Mouse (Mus musculus) liver (tissue): ENCODE measurements around the gene Stx17.

Experiments used
- DNase-seq: peaks from one replicate; pipeline ENCODE4 v3.0.0-alpha.2; 2020; ENCODE audit warnings: mixed read lengths

Gene Stx17

GRCm38 (mm10) chr4:48124773-48125469, at the start of gene Stx17:
Stx17 (plus strand) TSS chr4:48124915.
- DNase-seq = peak; percentile 92

- DNase-seq = peak; percentile 12
These were observed 47.8 kb upstream of the Stx17 start for GRCm38 (mm10) chr4:48076693-48077471.

DNA sequence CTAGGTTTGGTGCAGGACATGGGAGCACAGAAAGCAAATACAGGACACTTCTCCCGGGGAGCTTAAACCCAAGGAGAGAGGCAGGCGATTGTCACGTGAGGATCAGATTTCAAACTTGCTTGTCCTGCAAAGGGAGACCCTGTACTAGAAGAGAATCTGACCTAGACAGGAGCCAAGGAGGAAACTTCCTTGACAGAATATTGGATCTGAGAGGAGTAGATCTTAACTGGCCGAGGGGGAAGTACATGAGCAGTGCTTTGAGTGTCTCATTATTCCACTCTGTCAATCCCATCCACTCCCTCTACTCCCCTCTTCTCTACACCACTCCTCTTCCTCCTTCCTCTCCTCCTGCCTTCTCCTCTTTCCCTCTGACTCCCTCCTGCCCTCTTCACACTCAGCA, 46.5 kb upstream of the Stx17 start:
- DNase-seq = no peak

DNA sequence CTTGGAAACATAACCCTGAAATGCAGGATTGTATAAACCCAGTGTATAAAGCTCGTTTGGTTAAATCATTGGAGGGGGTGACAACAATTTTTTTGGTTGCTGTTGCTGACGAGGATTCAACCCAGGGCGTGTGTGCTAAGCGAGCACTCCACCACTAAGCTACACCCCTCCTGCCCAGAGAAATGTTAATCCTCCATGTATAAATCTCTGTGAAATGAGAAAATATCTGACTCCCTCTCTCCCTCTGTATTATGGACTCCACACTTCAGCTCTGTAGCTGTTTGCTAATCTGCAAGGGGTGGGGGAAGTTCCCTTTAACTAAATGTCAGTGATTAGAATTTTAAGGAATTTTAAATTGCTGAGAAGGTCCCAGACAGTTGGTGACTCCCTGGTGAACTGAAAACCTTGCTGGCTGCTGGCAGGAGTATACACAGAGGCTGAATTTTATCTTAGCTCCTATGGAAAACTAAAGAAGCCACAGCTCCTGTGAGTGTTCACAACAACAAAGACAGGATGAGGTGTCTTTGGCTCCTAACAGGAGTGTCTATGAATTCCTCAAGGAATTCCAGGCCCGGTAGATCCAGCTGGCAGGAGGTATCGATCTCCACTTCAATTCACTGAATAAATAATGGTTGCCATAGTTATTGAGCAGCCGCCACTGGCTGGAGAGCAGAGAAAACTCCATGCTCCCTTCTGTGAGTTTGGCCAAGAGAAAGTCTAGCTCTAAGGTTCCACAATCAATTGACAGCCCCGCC, 45.3 kb upstream of the Stx17 start:
- DNase-seq = no peak

DNA sequence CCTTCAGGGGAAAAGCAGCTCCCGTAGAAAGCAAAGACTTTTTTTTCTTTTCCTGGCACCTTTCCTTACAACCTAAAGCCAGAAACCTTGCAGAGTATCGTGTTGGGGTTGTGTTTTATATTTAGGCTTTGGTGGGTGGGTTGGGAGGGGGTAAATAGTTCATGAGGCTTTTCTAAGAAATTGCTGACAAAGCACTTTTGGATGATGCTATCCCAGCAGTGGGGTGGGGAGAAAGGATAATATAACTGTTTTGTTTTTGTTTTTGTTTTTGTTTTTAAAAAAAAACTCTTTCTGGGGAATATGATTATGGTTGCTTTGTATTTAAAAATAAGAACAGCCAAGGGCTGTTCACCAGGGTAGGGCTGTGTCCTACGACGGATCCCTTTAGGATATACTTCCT, 41.3 kb upstream of the Stx17 start:
- no peak for DNase-seq

- peak; percentile 64 for DNase-seq
These were observed 38.1 kb upstream of the Stx17 start for GRCm38 (mm10) chr4:48086609-48087008.

GRCm38 (mm10) chr4:48087497-48087896, 37.2 kb upstream of the Stx17 start:
- peak; percentile 50 for DNase-seq

- DNase-seq = no peak
These were observed 31.5 kb upstream of the Stx17 start for GRCm38 (mm10) chr4:48093221-48093620.

GRCm38 (mm10) chr4:48100217-48100616, 24.5 kb upstream of the Stx17 start:
- DNase-seq = no peak

GRCm38 (mm10) chr4:48101981-48102380, 22.7 kb upstream of the Stx17 start:
- no peak for DNase-seq

GRCm38 (mm10) chr4:48105387-48105786, 19.3 kb upstream of the Stx17 start:
- no peak for DNase-seq

- no peak for DNase-seq
These were observed 17.6 kb upstream of the Stx17 start for GRCm38 (mm10) chr4:48107086-48107485.

DNA sequence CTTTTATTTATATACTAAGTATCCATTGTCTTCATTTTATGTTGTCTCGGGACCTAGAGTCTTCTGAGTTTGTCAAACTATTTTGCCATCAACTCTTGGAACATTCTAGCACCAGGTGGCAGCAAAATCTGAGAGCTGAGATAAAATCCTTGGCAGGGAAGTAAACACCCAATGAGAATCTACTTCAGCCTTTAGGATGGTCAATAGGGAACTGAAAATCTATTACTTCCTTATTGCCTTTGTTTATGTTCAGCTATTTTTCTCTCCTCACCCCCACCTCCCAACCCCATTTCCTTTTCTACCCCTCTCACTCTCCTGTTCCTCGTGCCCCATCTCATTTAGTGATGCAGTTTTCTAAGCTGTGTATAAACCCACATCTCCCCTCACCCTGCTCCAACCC, 16.1 kb upstream of the Stx17 start:
- DNase-seq = no peak

GRCm38 (mm10) chr4:48110331-48110730, 14.4 kb upstream of the Stx17 start:
- no peak for DNase-seq

GRCm38 (mm10) chr4:48116191-48116590, 8.5 kb upstream of the Stx17 start:
- DNase-seq = peak; percentile 52

GRCm38 (mm10) chr4:48124416-48124772, 321 bp upstream of the Stx17 start:
- peak; percentile 81 for DNase-seq

DNA sequence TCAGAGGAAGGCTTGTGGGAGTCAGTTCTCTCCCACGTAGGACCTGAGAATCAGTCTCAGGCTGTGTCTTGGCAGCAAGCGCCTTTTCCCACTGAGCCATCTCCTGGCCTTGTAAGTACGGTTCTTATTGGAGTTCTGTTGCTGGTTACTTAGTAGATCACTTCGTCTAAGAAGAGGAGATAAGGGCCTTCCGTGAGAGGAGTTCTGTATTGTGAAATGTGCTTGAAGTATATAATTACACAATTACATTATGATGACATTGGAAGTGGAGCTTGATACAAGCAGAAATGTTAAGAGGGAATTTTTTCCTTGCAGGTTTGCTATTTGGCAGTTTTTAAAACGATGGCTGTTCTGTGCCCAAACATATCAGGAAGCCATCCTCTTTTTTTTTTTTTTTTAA, 5.6 kb downstream of the Stx17 start:
- DNase-seq = no peak

DNA sequence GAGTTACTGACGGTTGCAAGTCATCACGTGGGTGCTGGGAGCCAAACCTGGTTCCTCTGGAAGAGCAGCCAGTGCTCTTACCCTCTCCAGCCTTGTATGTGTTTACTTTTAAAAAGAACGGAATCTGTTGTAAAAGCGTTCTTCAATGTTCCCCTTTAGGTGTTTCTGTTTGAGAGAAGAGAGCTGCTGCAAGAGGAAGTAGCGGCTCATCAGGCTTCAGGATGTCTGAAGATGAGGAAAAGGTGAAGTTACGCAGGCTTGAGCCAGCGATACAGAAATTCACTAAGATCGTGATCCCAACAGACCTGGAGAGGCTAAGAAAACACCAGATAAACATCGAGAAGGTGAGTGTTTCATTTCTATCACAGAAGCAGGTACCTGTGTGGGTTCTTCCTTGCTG, 6.9 kb downstream of the Stx17 start:
- no peak for DNase-seq

- DNase-seq = no peak
These were observed 8.0 kb downstream of the Stx17 start for GRCm38 (mm10) chr4:48132721-48133120.

- no peak for DNase-seq
These were observed 24.8 kb downstream of the Stx17 start for GRCm38 (mm10) chr4:48149492-48149891.

GRCm38 (mm10) chr4:48153229-48153628, 28.5 kb downstream of the Stx17 start:
- DNase-seq = no peak

DNA sequence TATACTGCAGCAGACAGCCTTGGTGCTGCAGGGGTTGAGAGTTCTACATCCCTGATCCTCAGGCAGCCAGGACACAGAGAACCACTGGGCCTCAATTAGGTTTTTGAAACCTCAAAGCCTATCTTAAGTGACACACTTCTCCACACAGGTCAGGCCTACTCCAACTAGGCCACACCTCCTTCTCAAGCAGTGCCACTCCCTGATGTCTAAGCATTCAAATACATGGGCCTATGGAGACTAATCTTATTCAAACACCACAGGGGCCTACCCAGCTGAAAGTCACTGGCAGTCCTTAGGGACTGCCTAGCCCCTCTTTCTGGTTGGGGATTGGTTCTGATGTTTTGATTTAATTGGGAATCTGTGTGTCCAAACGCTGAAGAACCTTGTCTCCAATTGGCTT, 31.1 kb downstream of the Stx17 start:
- peak; percentile 39 for DNase-seq

- DNase-seq = no peak
These were observed 35.7 kb downstream of the Stx17 start for GRCm38 (mm10) chr4:48160386-48160785.

DNA sequence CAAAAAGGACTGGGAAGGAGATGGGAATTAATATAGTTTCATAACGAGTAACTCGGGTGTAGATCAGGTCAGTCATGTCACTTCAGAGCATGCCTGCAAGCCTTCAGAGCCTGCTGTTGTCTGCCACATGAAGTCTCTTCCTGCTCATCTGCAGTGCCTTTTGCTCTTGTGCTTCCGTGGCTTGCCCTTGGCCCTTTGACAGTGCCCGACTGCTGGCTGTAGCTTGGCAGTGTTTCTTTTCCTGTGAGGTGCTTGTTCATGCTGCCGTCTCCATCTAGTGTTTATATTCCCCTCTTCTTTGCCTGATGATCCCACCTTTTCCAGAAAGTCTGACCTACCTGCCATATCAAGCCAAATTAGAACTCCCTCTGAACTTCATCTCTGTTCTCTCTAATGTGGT, 39.1 kb downstream of the Stx17 start:
- no peak for DNase-seq
